Mouse (Mus musculus) midbrain, postnatal 0 days (tissue): ENCODE results near the gene Ephb1. TPM values are rescaled to one million over a fixed set of nuclear protein-coding genes. Genes with fewer than 3 reads are reported as not detected.

ENCODE experiments used
- ATAC-seq: fragments of 200-750 bp; cut with Nextera tagmentation; 2 replicates; pipeline ENCODE4 v1.8.0; 2017; ENCODE audit warnings: moderate number of reproducible peaks, mild to moderate bottlenecking, moderate TSS enrichment, moderate library complexity; ENCODE audit not compliant: low FRiP score
- DNase-seq: peaks from one replicate; pipeline ENCODE4 v3.0.0-alpha.2; 2015; ENCODE audit warnings: low spot score
- H3K27ac ChIP-seq: fragments of 300-500 bp; sonication (generic); 2 replicates; pipeline ENCODE4 v1.5.1; 2014; ENCODE audit warnings: low read depth, mild to moderate bottlenecking, low read length, mixed read lengths
- H3K27me3 ChIP-seq: fragments of 300-500 bp; sonication (generic); 2 replicates; pipeline ENCODE4 v1.6.1; 2014; ENCODE audit warnings: low read length, control low read depth, mixed read lengths; ENCODE audit not compliant: insufficient read depth
- H3K36me3 ChIP-seq: fragments of 300-500 bp; sonication (generic); 2 replicates; pipeline ENCODE4 v1.6.1; 2014; ENCODE audit warnings: low read length, control low read depth, mixed read lengths; ENCODE audit not compliant: insufficient read depth
- H3K4me1 ChIP-seq: fragments of 300-500 bp; sonication (generic); 2 replicates; pipeline ENCODE4 v1.6.1; 2014; ENCODE audit warnings: mild to moderate bottlenecking, control low read depth, antibody characterized with exemption, low read length, mixed read lengths; ENCODE audit not compliant: insufficient read depth
- H3K4me2 ChIP-seq: fragments of 300-500 bp; sonication (generic); 2 replicates; pipeline ENCODE4 v1.6.1; 2014; ENCODE audit warnings: low read depth, mild to moderate bottlenecking, low read length, mixed read lengths; ENCODE audit not compliant: poor library complexity, severe bottlenecking
- H3K4me3 ChIP-seq: fragments of 300-500 bp; sonication (generic); 2 replicates; pipeline ENCODE4 v1.5.1; 2014; ENCODE audit warnings: low read depth, mild to moderate bottlenecking, low read length, moderate library complexity
- H3K9ac ChIP-seq: fragments of 300-500 bp; sonication (generic); replicated peaks from 2 replicates; pipeline ENCODE4 v1.6.1; 2014; ENCODE audit warnings: mild to moderate bottlenecking, low read length, moderate library complexity, mixed read lengths; ENCODE audit not compliant: poor library complexity, severe bottlenecking
- H3K9me3 ChIP-seq: fragments of 300-500 bp; sonication (generic); 2 replicates; pipeline ENCODE4 v1.6.1; 2016; ENCODE audit warnings: low read length, control low read depth
- CTCF ChIP-seq: IDR thresholded peaks from 2 replicates; pipeline ENCODE4 v1.5.1; 2016; ENCODE audit warnings: antibody characterized with exemption, mild to moderate bottlenecking
- WGBS: fragments of 180-500 bp; shearing (Covaris S2); extraction: QIAGEN DNeasy Blood & Tissue Kit; methylation state at CpG from one replicate; pipeline ENCODE4 v1.1.7; 2014; 5-methylcytosine and 5-hydroxymethylcytosine counted together
- polyA plus RNA-seq: library from polyadenylated mRNA; unstranded; fragments of >200 nt; fragmentation: Nextera tagmentation; extraction: Ambion mirVana; gene quantifications from 2 replicates; pipeline ENCODE4 v1.2.1, GENCODE M21; 2015
- total RNA-seq: library from RNA; depleted of rRNA; stranded (reverse); fragments of >200 nt; gene quantifications from 2 replicates; pipeline ENCODE4 v1.2.3, GENCODE M21; 2014

Gene Ephb1
- total and polyA plus RNA-seq, 2 experiments from 2014 or later = 69.4 to 85.9 TPM

GRCm38 (mm10) chr9:101934887-101935286 lies 419.6 kb downstream of the Ephb1 start:
- peak overlapping the region; percentile 65 for H3K27ac ChIP-seq
- H3K4me2 ChIP-seq = no peak overlapping the region
- TF ChIP-seq CTCF = no peak
- WGBS = 24% methylated on average over 8 of the region's 8 CpGs
- H3K27me3 ChIP-seq = no peaks in the 10 kb centered on the region
- no peak for ATAC-seq
- peaks cover 10% of the 10 kb centered on the region; the same call in 1 of the 2 replicates for H3K4me1 ChIP-seq
- no peak overlapping the region for H3K4me3 ChIP-seq
- no peaks in the 10 kb centered on the region for H3K9me3 ChIP-seq
- DNase-seq = peak; percentile 30
- H3K36me3 ChIP-seq = peaks cover 21% of the 10 kb centered on the region
- no peak overlapping the region for H3K9ac ChIP-seq

- no peaks in the 10 kb centered on the region for H3K9me3 ChIP-seq
- WGBS = 39% methylated on average over 8 of the region's 8 CpGs
Measured at GRCm38 (mm10) chr9:101933946-101934573, 420.4 kb downstream of the Ephb1 start.

GRCm38 (mm10) chr9:101924829-101925228 lies 429.7 kb downstream of the Ephb1 start:
- 64% methylated on average over 4 of the region's 4 CpGs for WGBS
- Histone ChIP-seq H3K4me3 (no peak overlapping the region), H3K27me3 (no peaks in the 10 kb centered on the region), H3K9ac (no peak overlapping the region), H3K4me2 (no peak overlapping the region), H3K4me1 (no peaks in the 10 kb centered on the region), H3K36me3 (peaks cover 5% of the 10 kb centered on the region; the same call in 1 of the 2 replicates), H3K27ac (no peak overlapping the region), H3K9me3 (no peaks in the 10 kb centered on the region)
- no peak for TF ChIP-seq CTCF
- no peak for DNase-seq
- ATAC-seq = no peak

More at GRCm38 (mm10) chr9:101933946-101934573, 420.4 kb downstream of the Ephb1 start:
- no peaks in the 10 kb centered on the region for H3K27me3 ChIP-seq
- H3K27ac ChIP-seq = peak overlapping the region; percentile 65; the same call in 1 of the 2 replicates
- no peak overlapping the region for H3K9ac ChIP-seq
- TF ChIP-seq CTCF = no peak
- peaks cover 10% of the 10 kb centered on the region; the same call in 1 of the 2 replicates for H3K4me1 ChIP-seq
- peaks cover 21% of the 10 kb centered on the region for H3K36me3 ChIP-seq
- H3K4me3 ChIP-seq = no peak overlapping the region
- DNase-seq (peak; percentile 48), ATAC-seq (peak; percentile 76; the same call in 1 of the 2 replicates)
- no peak overlapping the region for H3K4me2 ChIP-seq

GRCm38 (mm10) chr9:101922846-101923245 lies 431.6 kb downstream of the Ephb1 start:
- 84% methylated on average over 4 of the region's 4 CpGs for WGBS

GRCm38 (mm10) chr9:101919324-101919723 lies 435.2 kb downstream of the Ephb1 start:
- TF ChIP-seq CTCF = no peak
- no peak for ATAC-seq
- Histone ChIP-seq H3K4me3 (no peak overlapping the region), H3K27ac (no peak overlapping the region), H3K4me1 (no peaks in the 10 kb centered on the region), H3K9ac (no peak overlapping the region), H3K27me3 (no peaks in the 10 kb centered on the region), H3K9me3 (no peaks in the 10 kb centered on the region), H3K36me3 (peaks cover 5% of the 10 kb centered on the region; the same call in 1 of the 2 replicates), H3K4me2 (no peak overlapping the region)
- DNase-seq = no peak
- 85% methylated on average over 5 of the region's 5 CpGs for WGBS

More at GRCm38 (mm10) chr9:101922846-101923245, 431.6 kb downstream of the Ephb1 start:
- Histone ChIP-seq H3K36me3 (peaks cover 5% of the 10 kb centered on the region; the same call in 1 of the 2 replicates), H3K27ac (no peak overlapping the region), H3K9ac (no peak overlapping the region), H3K4me1 (no peaks in the 10 kb centered on the region), H3K4me3 (no peak overlapping the region), H3K4me2 (no peak overlapping the region), H3K9me3 (no peaks in the 10 kb centered on the region), H3K27me3 (no peaks in the 10 kb centered on the region)
- DNase-seq (no peak), ATAC-seq (no peak)
- no peak for TF ChIP-seq CTCF

- Histone ChIP-seq H3K9me3 (no peaks in the 10 kb centered on the region), H3K4me3 (no peak overlapping the region), H3K9ac (no peak overlapping the region), H3K4me2 (no peak overlapping the region), H3K4me1 (no peaks in the 10 kb centered on the region), H3K27me3 (no peaks in the 10 kb centered on the region), H3K36me3 (peaks cover 5% of the 10 kb centered on the region; the same call in 1 of the 2 replicates), H3K27ac (no peak overlapping the region)
- TF ChIP-seq CTCF = no peak
- DNase-seq (no peak), ATAC-seq (no peak)
- 85% methylated on average over 4 of the region's 4 CpGs for WGBS
Measured at GRCm38 (mm10) chr9:101918771-101919170, 435.7 kb downstream of the Ephb1 start.
